Mouse (Mus musculus) adrenal gland, postnatal 4 days (tissue): ENCODE measurements at regions not wholly inside any gene's neighbourhood (a gene's known extent, or its start where the extent isn't known, plus 50 kb on each side); places are given as distances from the start of the nearest gene placed in this dataset.
A peak's percentile ranks its signal among the peaks of the same experiment; 100 is the strongest.

Source experiments
- DNase-seq, 2 experiments: peaks; one replicate each; pipeline ENCODE4 v3.0.0; 2021 to 2022; ENCODE audit warnings: low spot score in 2 of 2, mixed read lengths in 2 of 2

DNA sequence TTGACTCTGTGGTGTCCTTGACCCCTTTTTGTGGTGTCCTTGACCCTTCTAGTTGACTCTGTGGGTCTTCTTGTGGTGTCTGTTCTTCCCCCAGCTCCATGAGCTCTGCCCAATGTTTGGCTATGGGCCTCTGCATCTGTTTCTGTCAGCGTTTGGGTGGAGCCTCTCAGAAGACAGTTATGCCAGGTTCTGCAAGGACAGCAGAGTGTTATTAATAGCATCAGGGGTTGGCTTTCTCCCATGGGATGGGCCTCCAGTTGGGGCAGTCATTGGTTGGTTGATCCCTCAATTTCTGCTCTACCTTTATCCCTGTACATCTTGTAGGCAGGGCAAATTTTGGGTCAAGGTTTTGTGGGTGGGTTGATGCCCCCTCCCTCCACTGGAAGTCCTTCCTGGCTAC, 138.8 kb downstream of the Tex29 start:
- DNase-seq: no peak

DNA sequence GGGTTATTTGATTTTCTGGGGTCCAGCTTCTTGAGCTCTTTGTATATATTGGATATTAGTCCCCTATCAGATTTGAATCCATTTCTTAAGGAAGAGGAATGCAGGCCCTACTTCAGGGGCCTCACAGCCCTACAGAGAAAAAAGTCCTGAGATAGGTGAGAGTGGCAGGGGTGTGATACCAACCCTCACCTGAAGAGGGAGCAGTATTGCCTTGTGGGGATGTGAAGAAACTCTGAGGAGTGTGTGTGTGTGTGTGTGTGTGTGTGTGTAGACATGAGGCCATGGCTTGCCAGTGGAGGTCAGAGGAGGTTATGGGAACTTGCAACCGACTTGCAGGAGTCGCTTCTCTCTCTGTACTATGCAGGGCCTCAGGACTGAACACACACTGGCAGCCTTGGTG, 141.2 kb downstream of the Tex29 start:
- no peak for DNase-seq

DNA sequence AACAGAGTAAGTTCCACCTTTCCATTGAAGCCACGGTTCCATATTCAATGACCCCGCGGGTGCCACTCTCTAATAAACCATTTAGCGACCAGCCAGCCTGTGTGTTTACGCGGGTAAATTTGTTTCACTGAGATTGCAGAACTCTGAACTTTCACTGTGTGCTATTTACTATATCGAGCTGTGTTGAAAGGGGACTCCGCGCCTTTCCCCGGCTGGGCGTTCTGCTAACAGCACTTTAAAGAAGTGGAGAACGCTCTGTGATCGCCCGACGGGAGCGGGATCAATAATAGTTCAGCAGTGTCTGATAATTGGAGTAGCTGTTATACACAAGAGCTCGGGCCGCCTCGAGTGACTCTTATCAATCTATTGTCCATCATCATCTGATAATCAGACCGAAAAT, 149.8 kb downstream of the Tex29 start:
- DNase-seq: no peak

DNA sequence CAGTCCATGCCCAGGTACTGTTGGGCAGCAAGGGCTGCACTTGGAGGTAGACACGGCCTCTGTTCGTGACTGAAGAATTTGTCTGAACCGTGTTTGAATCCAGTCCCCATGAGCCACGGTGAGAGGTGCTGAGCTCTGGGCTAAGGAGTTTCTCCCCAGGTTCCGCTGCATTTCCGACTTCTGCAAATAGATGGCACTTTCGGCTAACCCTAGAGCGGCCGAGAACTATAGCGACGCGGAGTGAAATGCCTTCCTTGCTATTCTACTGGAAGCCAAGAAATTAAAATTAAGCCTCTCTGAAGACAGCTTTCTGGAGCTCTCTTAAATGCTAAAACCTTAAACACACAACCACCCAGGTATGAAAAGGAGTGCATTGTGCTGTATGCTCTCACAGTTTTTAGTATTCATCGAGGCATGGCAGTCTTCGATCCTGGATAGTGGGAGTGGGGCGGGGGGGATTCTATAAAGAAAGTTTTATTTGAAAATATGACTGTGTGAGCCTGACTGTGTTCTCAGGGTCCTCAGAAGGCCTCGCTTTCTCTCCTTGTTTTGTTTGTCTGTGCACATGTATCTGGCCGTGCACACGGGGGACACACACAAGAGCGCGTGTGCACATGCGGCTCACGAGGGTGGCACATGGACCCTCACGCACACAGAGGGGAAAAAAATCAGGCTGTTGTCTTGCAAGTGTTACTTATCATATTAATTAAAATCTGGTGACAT, 159.6 kb downstream of the Tex29 start:
- peak; percentile 14 to 30 for DNase-seq

DNA sequence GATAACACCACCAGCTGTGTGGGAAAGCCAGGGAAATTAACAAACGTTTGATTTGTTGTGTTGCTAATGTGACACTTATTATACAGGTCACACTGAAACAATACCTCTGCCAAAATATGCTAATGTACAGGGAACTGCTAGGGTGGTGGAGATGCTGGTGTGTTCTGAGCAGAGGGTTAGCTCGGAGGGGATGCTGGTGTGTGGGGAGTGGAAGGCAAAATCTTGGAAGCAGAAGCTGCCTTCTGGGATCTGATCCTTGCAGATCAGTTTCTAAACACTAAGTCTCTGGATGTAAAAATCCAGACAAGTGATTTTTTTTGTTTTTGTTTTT, 160.2 kb downstream of the Tex29 start:
- DNase-seq: no peak

DNA sequence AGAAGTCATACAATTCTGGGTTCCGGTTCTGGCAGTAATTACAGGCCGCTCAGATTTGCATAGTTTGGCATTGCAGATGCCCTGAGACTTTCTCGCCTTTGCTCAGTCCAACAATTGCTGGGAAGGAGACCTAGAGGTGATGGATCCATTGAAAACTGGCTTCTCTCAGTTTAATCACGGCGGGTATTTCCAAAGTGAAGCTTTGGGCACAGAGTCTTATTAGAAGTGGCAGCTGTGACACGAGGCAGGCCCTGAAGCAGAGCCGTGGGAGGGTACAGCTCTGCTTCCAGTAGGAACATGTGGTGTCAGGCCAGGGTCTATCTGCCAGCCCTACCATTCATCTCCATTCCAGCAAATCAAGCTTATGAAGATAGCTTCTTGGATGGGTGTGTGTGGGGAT, 164.0 kb downstream of the Tex29 start:
- DNase-seq: no peak

DNA sequence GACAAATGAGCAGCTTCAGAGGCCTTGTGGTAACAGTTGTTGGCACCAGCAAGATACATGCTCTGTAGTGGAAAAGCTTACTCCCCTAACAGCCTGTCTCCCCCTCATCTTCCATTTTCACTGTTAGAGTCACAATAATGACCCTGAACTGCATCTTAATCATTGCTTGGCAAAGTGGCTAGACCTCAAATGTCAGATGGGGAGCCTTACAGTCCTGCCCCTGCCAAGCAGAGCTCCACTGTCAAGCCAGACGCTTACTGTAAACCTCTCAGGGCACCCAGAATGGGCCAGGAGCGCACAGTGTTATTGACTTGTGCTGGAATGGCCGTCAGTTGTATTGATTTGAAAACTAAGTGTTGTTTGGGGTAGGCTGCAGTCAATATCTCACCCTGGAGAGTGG, 172.5 kb downstream of the Tex29 start:
- no peak for DNase-seq

DNA sequence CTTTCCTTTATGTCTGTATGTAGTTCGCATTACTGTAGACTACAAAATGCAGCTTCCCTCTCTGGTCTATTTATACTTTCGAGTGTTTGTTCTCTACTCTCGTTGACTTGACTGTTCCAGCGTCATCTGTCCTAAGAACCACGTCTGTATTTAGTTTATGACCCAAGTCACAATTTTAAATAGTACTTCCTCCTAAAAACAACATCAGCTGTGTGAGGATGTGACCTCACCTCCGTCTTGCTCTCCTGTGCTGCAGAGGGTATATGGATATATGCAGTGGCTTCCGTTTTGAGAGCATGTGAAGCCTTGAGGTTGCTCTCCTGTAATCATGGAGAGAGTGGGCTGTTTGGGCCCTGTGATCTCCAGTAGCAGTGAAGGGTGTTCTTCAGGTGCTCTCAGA, 177.5 kb downstream of the Tex29 start:
- DNase-seq: no peak

DNA sequence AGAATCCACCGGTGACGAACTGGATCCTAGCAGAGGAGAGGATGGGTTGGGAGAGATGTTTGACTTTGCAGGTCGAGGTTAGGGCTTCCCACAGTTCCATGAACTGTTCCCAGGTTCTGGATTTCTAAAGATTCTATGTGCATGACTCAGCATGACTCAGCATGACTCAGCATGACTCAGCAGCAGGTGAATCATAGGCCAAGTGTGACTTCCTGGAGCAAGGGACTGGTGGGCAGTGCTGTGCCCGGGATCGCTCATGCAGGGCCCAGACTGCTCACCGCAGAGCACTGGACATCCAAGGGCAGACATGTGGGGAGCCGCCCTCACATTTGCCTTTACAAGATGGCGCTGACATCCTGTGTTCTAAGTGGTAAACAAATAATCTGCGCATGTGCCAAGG, 179.0 kb downstream of the Tex29 start:
- no peak for DNase-seq

DNA sequence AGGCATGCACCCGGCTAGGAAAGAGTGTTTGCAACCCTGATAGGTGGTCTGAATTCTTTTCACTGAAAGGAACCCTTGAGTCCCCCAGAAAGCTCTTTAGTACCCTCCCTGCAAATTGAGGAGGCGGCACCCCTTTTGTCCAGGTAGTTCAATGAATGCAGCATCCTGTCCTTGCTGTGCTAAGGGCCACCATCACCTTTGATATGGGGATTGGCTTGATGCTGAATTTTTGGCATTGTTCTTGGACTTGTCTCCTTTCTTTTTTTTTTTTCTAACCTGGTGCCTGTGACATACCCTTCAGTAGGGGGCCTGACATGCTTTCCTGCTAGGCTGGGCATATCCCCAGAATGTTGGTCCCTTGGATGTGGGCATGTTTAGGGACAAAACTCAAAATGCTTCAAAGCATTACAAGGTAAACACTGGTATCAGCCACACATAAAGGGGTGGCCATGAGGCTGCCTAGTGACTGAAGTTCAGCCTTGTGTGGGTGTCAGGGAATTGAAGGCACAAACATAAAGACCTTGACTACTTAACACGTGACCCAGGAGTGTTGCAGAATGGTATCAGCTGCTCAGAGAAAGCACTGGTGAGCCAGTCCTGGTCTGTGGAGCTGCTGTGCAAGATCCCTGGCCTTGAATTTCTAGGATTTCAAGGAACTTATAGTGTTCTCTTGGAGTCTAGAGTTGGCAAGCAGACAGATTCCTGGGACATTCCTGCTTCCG, 183.6 kb downstream of the Tex29 start:
- no peak for DNase-seq

DNA sequence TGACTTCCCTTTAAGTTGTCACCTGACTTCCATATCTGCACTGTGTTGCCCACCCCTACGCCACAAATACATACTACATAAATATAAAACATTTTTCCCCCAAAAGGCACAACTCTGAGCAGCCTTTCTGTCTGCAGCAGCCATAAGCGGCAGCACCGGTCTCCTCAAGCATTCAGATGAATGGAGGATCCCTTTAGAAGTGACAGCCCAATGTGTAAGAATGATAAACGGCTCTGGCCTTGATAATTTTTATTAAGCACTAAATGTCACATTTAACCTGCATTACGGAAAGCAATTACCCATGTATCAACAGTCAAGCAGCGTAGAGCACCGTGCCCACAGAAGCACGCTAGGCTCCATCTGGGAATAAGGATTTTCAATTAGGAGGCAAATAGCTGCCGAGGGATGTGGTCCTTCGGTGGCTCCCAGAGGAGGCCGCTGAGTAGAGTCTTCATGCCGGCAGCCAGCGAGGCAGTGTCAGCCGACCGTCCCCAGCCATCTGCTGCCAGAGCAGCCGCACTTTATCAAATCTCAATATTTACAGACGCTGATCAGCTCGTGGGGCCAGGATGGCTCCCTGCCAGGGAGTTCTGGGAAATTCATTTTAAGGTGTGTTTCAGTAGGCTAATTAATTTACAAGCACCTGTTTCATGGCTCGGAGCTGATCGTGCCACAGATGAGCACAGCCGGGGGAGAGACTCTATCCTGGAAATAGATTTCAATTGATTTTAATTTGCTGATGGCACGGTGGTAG, 190.3 kb downstream of the Tex29 start:
- DNase-seq: no peak

DNA sequence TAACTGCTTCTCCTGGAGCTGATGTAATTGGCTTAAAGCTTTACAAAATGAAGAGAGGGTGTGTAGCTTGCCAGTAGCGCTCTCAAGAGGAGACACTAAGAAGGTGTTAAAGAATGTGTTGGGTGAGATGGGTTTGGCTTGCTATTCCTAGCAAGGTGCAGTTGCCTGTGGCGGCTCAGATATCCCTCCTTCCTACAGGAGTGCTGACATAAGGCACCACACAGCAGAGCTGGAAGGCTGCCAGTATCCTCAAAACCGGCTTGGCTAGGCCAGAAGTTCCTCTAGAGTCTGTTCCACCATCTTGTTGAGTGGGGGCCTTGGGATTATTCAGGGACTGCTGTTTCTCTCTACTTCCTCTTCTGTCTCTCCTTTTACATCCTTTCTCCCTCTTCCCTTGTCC, 191.5 kb downstream of the Tex29 start:
- DNase-seq: no peak

DNA sequence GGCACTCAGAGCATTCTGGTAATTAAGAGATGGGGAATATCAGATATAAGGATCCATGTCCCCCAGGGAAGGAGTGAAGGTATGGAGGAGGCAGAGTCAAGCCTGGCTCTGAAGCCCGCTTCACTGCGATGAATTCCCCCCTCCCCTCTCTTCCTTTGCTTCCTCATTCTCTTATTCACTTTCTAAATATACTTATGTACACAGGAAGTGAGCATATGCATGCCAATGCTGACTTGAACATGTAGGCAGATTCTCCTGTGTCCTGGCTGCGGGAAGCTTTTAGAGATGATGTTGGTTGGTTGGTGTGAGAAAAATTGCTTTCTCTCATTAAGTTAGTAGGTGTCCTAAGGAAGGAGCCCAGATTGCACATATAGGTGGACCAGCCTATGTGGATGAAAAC, 192.1 kb downstream of the Tex29 start:
- no peak for DNase-seq

DNA sequence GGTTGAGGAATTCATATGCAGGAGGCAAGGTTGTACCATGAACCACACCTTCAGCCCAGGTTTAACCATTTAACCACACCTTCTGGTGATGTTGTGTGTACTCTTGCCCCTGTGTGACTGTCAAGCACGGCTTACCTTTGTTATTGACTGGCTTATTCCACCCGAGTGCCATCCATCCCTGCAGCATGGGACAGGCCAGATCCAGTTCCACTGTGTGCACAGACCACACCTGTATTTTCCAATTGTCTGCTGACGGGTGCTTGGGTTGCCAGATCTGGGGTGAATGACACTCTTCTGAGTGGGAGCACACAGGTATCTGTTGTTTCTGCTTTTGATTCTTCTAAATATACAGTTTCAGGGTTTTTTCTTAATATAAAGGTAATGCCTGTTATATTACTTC, 196.1 kb downstream of the Tex29 start:
- no peak for DNase-seq

DNA sequence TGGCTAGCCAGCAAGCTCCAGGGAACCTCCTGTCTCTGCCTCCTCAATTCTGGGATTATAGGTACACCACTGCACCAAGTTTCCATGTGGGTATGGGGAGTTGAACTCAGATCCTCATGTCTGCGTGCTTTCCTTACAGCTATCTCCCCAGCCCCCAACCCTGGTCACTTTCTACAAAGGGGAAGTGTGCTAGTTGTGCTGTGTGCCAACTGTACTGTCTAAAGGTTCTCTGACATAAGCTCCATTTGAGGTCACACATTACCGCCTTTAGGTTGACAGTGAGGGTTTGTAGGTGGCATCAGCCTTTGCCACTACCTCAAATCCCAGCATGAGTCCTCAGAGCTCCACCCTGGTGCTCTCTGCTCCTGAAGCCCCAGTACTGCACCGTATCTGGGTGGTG, 200.7 kb downstream of the Tex29 start:
- no peak for DNase-seq

DNA sequence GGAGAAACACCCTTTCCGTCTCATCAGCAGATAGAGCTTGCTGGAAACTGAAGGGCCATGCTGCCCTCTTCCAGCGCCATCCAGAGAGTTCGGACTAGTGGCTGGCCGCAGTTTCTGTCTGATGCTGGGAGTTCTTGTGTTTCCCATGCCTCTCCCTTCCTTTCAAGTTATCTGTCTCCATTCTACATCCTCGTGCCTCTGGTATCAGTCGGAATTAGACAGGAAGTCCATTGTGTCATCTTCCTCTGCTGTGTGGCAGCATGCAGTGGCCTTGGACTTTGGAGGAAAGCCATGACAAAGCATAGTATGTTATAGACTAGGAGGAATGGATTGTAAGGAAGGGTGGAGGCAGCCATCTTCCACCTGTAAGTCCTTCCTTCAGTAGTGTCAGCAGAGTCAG, 201.4 kb downstream of the Tex29 start:
- DNase-seq: no peak

DNA sequence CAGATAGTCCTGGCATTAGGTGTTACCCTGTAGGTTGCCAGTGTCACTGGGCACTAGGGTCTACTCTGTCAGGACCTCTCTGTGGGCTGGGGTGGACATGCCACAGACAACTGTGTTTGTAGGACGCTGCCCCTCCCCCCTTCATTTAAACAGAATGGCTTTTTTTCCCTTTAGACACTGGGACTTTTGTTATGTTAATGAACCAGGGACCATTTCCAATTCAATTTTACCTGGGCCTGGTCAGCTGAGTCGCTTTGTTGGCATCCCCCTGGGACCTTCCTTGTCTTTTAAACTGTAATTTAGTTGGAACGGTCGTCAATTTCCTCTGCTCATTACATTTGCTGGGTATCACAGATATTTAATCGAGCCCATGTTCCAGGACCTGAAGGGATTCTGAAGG, 210.6 kb downstream of the Tex29 start:
- no peak for DNase-seq

DNA sequence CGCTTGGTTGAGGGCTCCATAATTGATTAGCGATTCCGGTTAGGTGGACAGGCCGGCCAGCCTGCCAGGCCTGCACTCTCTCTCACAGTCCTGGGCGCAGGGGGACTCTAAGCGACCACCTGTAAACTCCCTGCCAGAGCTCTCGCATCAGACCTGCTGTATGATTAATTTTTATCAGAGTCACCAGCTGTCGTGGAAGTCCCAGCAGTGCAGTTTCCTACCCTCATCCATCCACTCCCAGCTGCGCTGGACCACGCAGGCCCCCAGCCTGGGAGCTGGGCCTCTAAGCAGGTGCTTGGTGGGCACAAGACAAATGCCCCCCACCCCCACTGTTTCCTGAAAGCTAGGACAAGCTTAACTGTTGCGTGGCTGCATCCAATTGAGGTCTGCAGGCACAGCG, 211.1 kb downstream of the Tex29 start:
- DNase-seq: no peak

DNA sequence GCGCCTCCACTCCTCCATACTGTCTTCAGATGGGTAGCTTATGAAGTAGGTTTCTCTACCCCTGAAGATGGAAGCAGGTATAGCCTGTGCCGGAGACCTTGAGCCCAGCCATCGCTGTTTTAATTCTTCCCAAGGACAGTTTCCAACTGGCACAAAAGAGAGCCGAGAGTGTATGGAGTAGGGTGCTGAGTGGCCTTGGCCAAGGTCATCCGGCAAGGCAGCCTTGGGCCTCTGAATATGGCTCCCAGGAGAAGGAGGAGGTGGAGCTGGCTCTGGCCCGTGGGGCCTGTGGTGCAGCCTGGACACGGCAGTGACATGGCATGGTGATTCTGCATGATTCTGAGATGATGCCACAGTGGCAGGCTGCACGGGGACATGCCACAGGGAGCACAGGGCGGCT, 215.7 kb downstream of the Tex29 start:
- no peak for DNase-seq

DNA sequence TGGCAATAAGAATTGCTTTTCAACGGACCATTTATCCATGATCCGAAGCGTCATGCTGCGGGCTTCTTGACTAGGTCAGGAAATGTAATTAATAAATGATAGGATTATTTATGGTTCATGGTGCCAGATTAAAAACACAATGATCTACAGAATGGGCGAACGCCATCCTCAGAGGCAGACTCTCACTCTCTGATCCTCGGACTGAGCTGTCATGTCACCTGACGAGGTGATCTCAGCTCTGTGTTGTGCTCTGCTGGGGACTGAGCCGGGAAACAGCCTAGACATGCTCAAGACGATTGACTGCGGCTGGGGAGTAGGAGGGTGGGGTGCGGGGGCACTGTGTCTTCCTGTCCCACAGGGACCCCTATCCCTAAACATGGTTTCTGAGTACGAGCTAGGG, 217.4 kb upstream of the A230072I06Rik start:
- no peak for DNase-seq

DNA sequence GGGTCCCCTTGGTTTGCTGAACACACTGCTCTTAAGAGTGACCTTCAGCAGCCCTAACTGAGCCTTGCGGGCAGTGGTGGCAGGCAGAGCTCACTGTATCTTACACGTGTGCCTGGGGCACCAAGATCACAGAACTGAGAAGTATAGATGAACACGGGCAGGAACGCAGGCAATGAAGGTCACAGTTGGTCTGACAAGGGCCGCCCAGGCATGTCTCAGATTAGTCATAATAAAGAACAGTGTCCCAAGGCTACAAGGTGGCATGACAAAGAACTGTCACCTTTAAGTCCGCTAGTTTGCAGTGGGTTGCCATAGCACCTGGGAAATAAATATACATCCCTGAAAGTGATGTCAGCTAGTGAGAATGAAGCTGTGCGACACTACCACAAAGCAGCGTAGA, 215.9 kb upstream of the A230072I06Rik start:
- DNase-seq: no peak

DNA sequence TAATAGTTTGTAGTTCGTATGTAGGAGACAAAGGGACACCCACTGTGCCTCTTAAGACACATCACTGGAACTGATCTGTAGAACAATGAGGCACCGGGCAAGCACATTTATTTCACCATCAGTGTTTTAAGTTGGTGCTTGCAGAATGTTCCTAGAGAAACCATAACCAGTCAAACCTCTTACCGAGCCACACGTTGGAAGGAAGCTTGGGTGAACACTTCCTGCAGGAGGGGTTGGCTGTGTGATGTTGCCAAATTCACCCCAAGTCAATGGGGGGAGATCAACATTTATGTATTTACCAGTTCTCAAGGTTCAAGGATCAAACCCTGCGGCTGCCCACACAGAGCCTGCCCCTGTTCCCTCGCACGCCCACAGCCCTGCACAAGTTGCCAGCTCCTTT, 214.0 kb upstream of the A230072I06Rik start:
- no peak for DNase-seq

DNA sequence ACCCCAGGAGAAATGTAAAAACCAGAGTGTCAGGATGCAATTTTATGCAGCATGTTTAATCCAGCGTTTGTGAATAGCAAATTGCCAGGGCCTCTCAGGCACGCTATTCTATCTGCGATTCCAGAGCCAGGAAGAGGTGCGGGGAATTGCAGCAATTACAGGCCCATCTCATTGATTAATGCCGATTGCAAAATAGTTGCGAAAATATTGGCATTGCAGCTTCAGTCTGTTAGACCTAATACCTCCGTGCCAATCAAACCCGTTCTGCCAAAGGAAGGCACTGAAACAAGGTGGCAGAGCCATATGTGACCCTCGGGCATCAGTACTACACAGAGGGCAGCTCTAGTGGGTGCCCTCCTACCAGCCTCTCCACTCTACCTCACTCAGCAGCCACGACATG, 212.2 kb upstream of the A230072I06Rik start:
- no peak for DNase-seq
